Mouse (Mus musculus) neural tube, embryonic 14.5 days (tissue): Measurements from ENCODE around the gene Kat2a. TPM values are rescaled to one million over a fixed set of nuclear protein-coding genes. Genes with fewer than 3 reads are reported as not detected.

Experiments
- ATAC-seq: fragments of 200-750 bp; cut with Nextera tagmentation; 2 replicates; pipeline ENCODE4 v1.8.0; 2017; ENCODE audit warnings: low read depth, mild to moderate bottlenecking, moderate TSS enrichment, moderate library complexity
- H3K27ac ChIP-seq: fragments of 300-500 bp; sonication (generic); 2 replicates; pipeline ENCODE4 v1.5.1; 2014; ENCODE audit warnings: low read depth, mild to moderate bottlenecking, control low read depth, low read length, moderate library complexity, mixed read lengths
- H3K27me3 ChIP-seq: fragments of 300-500 bp; sonication (generic); 2 replicates; pipeline ENCODE4 v1.6.1; 2014; ENCODE audit warnings: low read length; ENCODE audit not compliant: control insufficient read depth, insufficient read depth
- H3K36me3 ChIP-seq: fragments of 300-500 bp; sonication (generic); 2 replicates; pipeline ENCODE4 v1.6.1; 2014; ENCODE audit warnings: low read length, mixed read lengths; ENCODE audit not compliant: control insufficient read depth, insufficient read depth
- H3K4me1 ChIP-seq: fragments of 300-500 bp; sonication (generic); 2 replicates; pipeline ENCODE4 v1.6.1; 2014; ENCODE audit warnings: low read length; ENCODE audit not compliant: control insufficient read depth, insufficient read depth
- H3K4me2 ChIP-seq: fragments of 300-500 bp; sonication (generic); 2 replicates; pipeline ENCODE4 v1.6.1; 2014; ENCODE audit warnings: mild to moderate bottlenecking, low read depth, low read length, control low read depth
- H3K4me3 ChIP-seq: fragments of 300-500 bp; sonication (generic); 2 replicates; pipeline ENCODE4 v1.5.1; 2014; ENCODE audit warnings: low read depth, low read length, control low read depth, mixed read lengths
- H3K9ac ChIP-seq: fragments of 300-500 bp; sonication (generic); replicated peaks from 2 replicates; pipeline ENCODE4 v1.6.1; 2014; ENCODE audit warnings: low read depth, mild to moderate bottlenecking, control low read depth, low read length, mixed read lengths
- H3K9me3 ChIP-seq: fragments of 300-500 bp; sonication (generic); 2 replicates; pipeline ENCODE4 v1.6.1; 2016; ENCODE audit warnings: low read length; ENCODE audit not compliant: control insufficient read depth
- WGBS: fragments of 180-500 bp; shearing (Covaris S2); extraction: QIAGEN DNeasy Blood & Tissue Kit; methylation state at CpG from one replicate; pipeline ENCODE4 v1.1.7; 2014; 5-methylcytosine and 5-hydroxymethylcytosine counted together
- polyA plus RNA-seq: library from polyadenylated mRNA; unstranded; fragments of >200 nt; fragmentation: Nextera tagmentation; extraction: Ambion mirVana; gene quantifications from 2 replicates; pipeline ENCODE4 v1.2.1, GENCODE M21; 2014

The Kat2a gene
- polyA plus RNA-seq, 1 experiment from 2014 or later, result 55.3 TPM

DNA sequence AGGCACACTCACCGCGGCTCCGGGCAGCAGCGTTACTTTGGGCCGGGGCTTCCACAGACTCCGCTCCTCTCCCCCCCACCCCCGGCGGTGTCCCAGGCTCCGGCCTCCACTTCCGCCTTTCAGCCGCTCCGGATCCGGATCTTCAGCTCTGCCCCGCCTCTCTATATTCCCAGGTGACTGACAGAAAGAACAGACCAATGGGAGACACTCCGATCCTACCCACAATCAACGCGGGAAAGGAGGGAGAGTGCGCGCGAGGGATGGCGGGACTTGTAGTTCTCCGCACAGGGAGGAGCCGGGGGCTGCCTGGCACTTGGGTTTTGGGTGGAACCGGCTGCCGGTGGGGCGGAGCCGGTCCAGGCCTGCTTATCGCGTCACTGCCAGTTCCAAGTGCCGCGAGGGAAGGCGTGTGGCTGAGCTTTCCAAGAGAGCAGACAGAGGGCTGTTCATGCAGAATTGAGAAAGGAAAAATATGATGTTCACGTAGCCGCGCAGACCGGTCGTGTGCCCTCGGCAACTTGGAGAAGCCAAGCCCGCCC is 25.9 kb upstream of the Kat2a start, which contains the start of gene Rab5c:
Gene Rab5c (minus strand): TSS at position 150 of the 539 bp plus-strand sequence.
- Histone ChIP-seq H3K9ac (peak within 1 kb of the TSS; percentile 84), H3K4me3 (peak within 1 kb of the TSS; percentile 66), H3K27ac (peak within 1 kb of the TSS; percentile 75), H3K9me3 (no peaks in the 10 kb centered on the region), H3K27me3 (no peaks in the 10 kb centered on the region), H3K4me1 (peaks cover 17% of the 10 kb centered on the region), H3K4me2 (peak within 1 kb of the TSS; percentile 78), H3K36me3 (0 out of 2 replicates have a peak, but pooled peaks cover 9% of the 10 kb centered on the region)
- peak; percentile 98 for ATAC-seq
- WGBS, result under 1% methylated on average over 39 of the region's 39 CpGs

DNA sequence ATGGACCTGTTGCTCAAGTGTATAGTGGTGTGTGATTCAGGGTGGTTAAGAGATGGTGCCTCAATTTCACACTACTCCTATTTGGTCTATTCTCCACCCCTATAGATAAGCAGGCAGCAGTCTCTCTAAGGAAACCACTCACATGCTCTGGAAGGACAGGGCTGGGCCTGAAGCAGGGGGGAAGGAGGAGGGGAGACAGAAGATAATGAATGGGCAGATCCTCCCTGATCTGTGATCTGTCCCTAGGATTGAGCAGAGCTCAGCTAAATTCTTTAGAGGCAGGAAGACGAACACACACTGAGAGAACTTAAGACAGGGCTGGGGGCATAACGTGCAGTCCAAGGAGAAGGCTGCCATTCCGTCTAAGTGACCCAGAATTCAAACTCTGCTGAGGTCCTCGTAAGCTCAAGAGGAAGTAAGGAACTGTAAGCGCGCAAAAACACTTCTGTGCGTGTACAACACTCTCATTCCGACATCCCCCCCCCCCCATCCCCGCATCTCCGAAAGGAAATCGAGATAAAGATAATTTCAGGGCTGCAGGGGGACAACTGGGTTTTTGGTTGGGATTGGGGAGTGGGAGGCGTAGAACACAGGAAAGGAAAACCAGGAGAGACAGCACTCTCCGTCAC is 25.0 kb upstream of the Kat2a start:
- 2% methylated on average over 13 of the region's 13 CpGs for WGBS
- Histone ChIP-seq H3K9ac (peak overlapping the region; percentile 84), H3K27me3 (no peaks in the 10 kb centered on the region), H3K4me1 (peaks cover 17% of the 10 kb centered on the region), H3K27ac (peak overlapping the region; percentile 7; the same call in 1 of the 2 replicates), H3K36me3 (0 out of 2 replicates have a peak, but pooled peaks cover 9% of the 10 kb centered on the region), H3K4me2 (peak overlapping the region; percentile 78), H3K4me3 (peak overlapping the region; percentile 66), H3K9me3 (no peaks in the 10 kb centered on the region)
- no peak for ATAC-seq

DNA sequence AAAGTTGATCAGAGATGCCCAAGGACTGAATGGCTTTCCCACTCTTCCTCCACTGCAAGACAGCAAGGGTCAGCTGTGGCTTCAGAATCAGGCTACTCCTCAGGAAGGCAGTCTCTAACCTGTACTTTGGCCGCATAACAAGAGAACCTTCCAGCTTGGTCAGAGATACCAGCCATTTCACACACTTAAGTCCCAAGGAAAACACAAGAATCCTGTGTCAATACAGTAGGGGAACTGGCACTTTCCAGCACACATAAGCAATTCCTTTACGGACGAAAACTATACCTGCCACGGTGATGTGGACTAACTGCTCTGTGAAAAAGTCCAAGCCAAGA is 24.4 kb upstream of the Kat2a start:
- 0 out of 2 replicates have a peak, but pooled peaks cover 8% of the 10 kb centered on the region for H3K36me3 ChIP-seq
- no peaks in the 10 kb centered on the region for H3K9me3 ChIP-seq
- ATAC-seq, result no peak
- peaks cover 17% of the 10 kb centered on the region for H3K4me1 ChIP-seq
- H3K9ac ChIP-seq, result no peak overlapping the region
- WGBS, result 94% methylated on average over 4 of the region's 4 CpGs
- no peak overlapping the region for H3K27ac ChIP-seq
- peak overlapping the region; percentile 66 for H3K4me3 ChIP-seq
- H3K27me3 ChIP-seq, result no peaks in the 10 kb centered on the region
- peak overlapping the region; percentile 78 for H3K4me2 ChIP-seq

DNA sequence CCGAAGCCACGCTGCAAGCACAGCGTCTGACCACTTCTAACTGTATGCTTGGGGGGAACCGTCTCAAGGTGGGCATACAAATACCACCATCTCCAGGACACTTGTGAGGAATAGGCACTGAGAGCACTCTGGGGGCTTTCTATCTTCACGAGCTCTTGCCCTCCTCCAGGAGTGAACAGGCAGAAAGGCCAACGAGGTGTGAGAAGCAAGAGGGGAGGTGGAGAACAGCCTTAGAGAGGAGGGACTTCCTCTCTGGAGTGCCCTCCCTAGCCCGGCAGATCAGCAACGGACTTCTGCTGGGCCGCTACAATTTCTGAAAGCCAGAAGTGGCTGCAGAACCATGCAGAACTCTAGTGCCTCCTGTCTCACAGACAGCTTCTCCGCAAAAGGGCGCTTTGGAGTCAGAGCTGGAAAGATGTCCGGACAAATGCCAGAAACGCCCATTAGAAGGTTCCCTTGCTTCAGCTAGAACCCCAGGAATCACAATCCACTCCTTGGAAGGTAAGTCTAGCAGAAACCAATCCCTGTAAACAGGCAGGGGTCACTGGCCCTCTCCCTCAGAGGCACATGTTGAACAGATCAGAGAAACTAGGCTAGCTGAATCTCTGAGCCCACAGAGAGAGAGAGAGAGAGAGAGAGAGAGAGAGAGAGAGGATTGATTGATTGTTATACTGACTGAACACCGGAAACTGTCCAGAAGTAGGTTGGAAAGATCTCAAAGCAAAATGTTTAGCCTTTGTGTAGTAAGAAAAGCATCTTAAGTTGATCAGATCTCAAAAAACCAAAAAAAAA is 23.9 kb upstream of the Kat2a start:
- H3K27ac ChIP-seq, result no peak overlapping the region
- no peak overlapping the region; the same call in 1 of the 2 replicates for H3K4me3 ChIP-seq
- H3K9me3 ChIP-seq, result no peaks in the 10 kb centered on the region
- no peaks in the 10 kb centered on the region for H3K27me3 ChIP-seq
- 80% methylated on average over 14 of the region's 14 CpGs for WGBS
- peak overlapping the region; percentile 78; the same call in 1 of the 2 replicates for H3K4me2 ChIP-seq
- ATAC-seq, result no peak
- H3K4me1 ChIP-seq, result peaks cover 17% of the 10 kb centered on the region
- H3K36me3 ChIP-seq, result 0 out of 2 replicates have a peak, but pooled peaks cover 3% of the 10 kb centered on the region
- no peak overlapping the region for H3K9ac ChIP-seq

DNA sequence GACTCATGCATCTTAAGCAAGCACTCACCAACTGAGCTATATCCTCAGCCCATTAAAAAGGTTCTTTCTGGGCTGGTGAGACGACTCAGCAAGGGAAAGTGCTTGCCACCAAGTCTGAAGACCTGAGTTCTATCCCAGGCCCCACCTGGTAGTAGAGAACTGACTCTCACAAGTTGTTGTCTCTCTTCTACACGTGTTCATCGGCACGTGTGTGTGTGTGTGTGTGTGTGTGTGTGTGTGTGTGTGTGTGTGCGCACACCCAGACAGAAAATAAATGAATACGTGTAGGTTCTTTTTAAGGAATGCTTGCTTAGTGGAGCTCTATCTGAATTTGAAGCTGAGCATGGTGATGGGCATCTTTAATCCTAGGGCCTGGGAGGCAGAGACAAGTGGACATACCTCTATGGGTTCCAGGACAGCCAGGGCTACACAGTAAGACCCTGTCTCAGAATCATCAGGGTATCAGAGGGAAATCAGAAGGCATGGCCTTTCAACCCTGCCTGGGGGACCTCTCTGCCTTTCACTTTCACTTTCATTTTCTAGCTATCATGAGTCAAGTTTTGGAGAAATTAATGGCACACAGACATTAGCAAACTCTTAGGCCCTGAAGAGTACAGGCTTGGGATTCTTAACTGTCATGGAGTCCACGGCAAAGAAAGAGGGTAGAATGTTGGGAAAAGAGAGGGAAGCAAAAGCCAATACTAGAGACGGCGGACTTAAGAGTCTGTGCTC is 23.0 kb upstream of the Kat2a start:
- Histone ChIP-seq H3K27me3 (no peaks in the 10 kb centered on the region), H3K4me1 (peaks cover 17% of the 10 kb centered on the region), H3K4me3 (no peak overlapping the region), H3K4me2 (peak overlapping the region; percentile 1; the same call in 1 of the 2 replicates), H3K9ac (no peak overlapping the region), H3K27ac (no peak overlapping the region), H3K36me3 (no peaks in the 10 kb centered on the region), H3K9me3 (no peaks in the 10 kb centered on the region)
- WGBS, result 95% methylated on average over 9 of the region's 9 CpGs
- no peak for ATAC-seq

DNA sequence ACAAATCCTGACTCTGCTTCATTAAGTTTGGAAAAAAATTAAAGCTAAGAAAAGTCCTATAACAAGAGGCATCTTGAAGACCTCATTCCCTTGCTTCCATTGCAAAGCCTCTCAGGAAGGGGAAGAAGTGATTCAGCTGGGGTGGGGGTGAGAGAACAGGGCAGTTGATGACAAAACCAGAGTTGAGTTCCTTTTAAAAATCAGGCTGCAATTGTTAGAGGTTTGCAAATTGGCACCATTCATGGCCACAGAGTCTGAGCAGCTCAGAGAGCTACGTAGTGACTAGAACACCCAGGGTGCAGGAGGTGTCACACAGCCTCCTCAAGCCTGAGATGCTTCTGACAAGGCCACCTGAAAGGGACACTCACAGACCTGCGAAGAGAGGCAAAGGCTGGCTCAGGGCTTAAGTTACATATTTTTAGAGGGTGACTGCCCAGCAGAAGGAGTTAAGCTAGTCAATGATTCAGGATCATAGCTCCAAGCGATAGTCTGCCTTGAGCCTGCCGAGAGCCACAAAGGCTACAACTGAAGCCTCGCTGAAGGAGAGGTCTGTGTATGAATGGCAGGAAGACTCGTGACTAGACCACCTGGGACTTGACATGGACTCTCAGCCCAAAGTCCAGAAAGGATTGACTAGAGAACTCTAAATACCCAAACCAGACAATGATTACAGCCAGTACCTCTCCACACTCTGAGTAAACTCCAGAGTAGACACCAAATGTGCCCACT is 18.4 kb upstream of the Kat2a start:
- H3K9me3 ChIP-seq, result no peaks in the 10 kb centered on the region
- no peak for ATAC-seq
- H3K9ac ChIP-seq, result no peak overlapping the region
- H3K27ac ChIP-seq, result no peak overlapping the region
- H3K27me3 ChIP-seq, result no peaks in the 10 kb centered on the region
- H3K36me3 ChIP-seq, result 0 out of 2 replicates have a peak, but pooled peaks cover 3% of the 10 kb centered on the region
- no peak overlapping the region for H3K4me2 ChIP-seq
- WGBS, result 91% methylated on average over 6 of the region's 6 CpGs
- H3K4me1 ChIP-seq, result no peaks in the 10 kb centered on the region
- no peak overlapping the region for H3K4me3 ChIP-seq

DNA sequence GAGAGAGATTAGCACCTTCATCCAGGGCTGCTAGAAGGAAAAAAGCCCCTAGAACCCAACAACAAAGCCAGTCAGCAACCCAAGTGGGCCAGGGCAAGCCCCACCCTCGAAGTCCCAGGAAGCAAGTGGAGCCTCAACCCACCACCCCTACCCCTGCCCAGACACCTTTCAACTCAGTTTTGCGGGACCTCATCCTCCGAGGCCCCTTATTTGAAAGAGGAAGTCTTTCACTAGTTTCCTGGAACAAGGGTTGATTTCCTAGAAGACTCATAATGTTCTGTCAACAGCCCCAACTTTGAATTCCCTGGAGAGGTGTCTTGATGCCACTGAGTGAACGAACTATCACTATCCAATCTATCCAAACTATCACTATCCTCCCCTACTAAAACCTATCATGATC is 17.7 kb upstream of the Kat2a start:
- Histone ChIP-seq H3K27me3 (no peaks in the 10 kb centered on the region), H3K4me1 (no peaks in the 10 kb centered on the region), H3K9me3 (no peaks in the 10 kb centered on the region), H3K27ac (no peak overlapping the region), H3K4me2 (no peak overlapping the region), H3K36me3 (0 out of 2 replicates have a peak, but pooled peaks cover 3% of the 10 kb centered on the region), H3K4me3 (no peak overlapping the region), H3K9ac (no peak overlapping the region)
- no peak for ATAC-seq
- WGBS, result 94% methylated on average over 4 of the region's 4 CpGs

DNA sequence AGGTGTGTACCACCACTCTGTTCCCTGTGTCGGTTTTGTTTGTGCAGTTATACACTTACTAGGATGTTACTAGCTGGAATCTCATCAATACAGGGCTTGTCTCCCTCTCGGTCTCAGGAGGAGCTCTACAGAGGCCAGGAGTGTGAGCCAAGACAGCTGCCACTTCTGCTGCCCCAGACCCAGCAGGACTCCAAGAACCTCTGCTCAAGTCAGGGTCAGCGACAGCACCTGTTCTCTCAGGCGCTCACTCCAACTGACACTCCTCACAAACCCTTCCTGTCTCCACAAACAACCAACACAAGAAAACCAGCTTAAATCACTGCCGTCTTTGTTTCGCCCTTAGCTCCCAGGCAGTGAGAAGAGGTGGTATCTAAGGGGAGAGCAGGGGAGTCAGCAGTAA is 16.3 kb upstream of the Kat2a start:
- no peaks in the 10 kb centered on the region for H3K9me3 ChIP-seq
- no peak for ATAC-seq
- no peak overlapping the region for H3K4me3 ChIP-seq
- H3K4me1 ChIP-seq, result no peaks in the 10 kb centered on the region
- no peaks in the 10 kb centered on the region for H3K27me3 ChIP-seq
- no peak overlapping the region for H3K9ac ChIP-seq
- H3K36me3 ChIP-seq, result 0 out of 2 replicates have a peak, but pooled peaks cover 3% of the 10 kb centered on the region
- WGBS, result 82% methylated on average over 6 of the region's 6 CpGs
- no peak overlapping the region for H3K4me2 ChIP-seq
- no peak overlapping the region for H3K27ac ChIP-seq
